Mouse (Mus musculus) adipocyte (in vitro differentiated cells): ENCODE measurements around the gene Pyroxd2.

ENCODE experiments used
- DNase-seq: peaks from one replicate; pipeline ENCODE4 v3.0.0-alpha.2; 2016; ENCODE audit warnings: low spot score

Gene Pyroxd2

DNA sequence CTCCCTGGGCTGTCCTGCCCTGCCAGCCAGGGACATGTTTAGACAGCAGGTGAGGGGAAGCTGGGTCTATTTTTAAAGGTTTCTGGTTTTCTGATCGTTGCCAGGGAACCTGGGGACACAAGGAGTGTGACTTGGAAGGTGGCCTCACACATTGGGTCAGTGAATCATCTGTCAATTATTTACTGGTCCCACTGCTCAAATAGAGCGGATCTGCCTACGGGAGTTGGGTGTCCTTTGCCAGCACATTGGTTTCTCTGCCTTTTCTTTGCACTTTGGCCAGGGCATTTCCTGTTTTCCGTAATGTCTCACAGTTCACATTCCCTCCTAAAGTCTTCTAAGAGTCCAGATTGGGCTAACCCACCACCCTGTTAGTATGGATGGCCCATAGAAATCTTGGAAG, 62.8 kb downstream of the Pyroxd2 start:
- DNase-seq: no peak

DNA sequence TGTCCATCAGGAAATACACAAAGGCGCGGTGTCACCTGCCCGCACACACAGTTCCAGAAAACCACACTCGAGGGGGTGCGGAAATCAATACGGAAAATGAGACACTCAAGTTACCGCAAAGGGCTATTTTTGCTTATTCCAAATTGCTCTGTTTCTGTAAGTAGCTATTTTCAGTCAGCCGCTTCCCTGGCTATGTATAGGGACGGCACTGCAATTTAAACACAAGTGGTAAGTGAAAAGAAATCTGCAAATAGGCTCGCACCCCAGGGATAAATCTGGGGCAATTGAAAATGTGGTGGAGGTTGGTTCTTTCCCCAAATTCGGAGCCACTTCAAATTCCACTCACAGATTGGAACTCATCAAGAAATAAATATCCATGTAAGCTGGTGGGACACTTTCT, 63.3 kb downstream of the Pyroxd2 start:
- no peak for DNase-seq

DNA sequence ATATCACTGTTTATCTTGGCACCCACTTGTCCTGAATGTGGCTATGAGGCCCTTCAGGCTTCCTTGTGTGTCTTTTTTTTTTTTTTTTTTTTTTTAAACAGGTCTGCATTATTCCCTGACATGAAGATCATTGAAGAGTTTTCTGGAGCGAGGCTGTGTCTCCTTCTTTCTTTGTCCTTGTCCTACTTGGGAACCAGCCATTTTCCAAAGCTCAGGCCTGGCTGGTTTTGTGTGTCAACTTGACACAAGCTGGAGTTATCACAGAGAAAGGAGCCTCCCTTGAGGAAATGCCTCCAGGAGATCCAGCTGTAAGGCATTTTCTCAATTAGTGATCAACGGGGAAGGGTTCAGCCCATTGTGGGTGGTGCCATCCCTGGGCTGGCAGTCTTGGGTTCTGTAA, 69.8 kb downstream of the Pyroxd2 start:
- DNase-seq: peak; percentile 21

DNA sequence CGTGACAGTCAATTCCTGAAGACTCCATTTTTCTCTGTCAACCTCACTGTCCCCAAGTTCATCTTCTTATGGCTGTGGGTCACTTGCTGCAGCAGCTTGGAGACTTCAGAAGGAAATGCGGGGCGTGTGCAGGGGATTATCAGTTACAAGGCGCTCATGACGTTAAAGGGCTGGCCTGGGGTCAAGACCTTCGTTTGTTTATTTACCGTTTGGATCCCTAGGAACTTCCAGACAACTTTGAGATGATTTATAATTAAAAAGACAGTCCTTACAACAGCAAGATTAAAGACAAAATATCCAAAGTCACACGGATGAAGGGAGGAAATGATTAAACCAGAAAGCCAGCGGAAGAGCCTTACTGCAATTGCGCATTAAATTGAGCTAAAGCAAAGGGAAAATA, 74.4 kb downstream of the Pyroxd2 start:
- no peak for DNase-seq

DNA sequence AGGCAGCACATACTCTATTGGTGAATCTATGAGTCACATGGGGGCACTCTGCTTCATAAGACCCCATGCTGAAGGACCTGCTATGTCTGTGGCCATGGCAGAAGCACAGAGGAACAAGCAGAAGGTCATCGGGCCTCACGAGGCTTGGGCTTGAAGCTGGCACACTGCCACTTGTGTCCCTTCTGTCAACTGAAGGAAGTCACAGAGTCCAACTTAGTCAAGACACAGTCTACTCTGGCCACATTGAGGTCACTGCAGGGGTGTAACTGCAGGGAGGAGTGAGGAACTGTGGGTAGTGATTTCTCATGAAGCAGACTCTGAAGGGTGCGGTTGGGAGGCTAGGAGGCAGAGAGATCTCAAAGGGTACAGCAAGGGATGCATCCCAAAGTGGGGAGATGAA, 75.1 kb downstream of the Pyroxd2 start:
- no peak for DNase-seq

DNA sequence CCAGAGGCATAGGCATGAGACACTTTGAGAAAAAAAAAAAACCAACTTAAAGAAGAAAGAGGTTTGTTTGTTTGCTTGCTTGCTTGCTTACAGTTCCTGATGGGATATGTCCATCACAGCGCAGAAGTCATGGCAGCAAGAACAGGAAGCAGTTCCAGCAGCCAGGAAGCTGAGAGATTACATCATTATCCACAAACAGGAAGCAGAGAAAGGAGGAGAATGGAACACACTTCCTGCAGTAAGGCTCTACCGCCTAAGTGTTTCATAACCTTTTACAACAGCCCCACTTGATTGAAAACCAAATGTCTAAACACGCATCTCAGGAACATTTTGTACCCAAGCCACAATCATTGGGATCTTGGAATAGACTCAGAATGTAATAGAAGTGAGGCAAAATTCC, 75.6 kb downstream of the Pyroxd2 start:
- DNase-seq: no peak
